Mouse (Mus musculus): Measurements from ENCODE around the gene Col5a2. TPM values are rescaled to one million over a fixed set of nuclear protein-coding genes. Genes with fewer than 3 reads are reported as not detected.

Gene Col5a2
- polyA plus RNA-seq, 2 experiments = 180 to 182 TPM

GRCm38 (mm10) chr1:45523601-45524000, 20.5 kb upstream of the Col5a2 start:
- no peak for ATAC-seq (ENCODE audit: low FRiP score, low read depth)
- 74% methylated on average over 3 of the region's 3 CpGs for WGBS
- Histone ChIP-seq H3K4me3 (replicated peaks; ENCODE audit: low read length) (no peak overlapping the region), H3K36me3 (ENCODE audit: control insufficient read depth, insufficient read depth, low read length) (no peaks in the 10 kb centered on the region), H3K4me1 (ENCODE audit: control insufficient read depth, insufficient read depth, low read length) (no peaks in the 10 kb centered on the region), H3K9ac (ENCODE audit: low read depth, low read length, severe bottlenecking) (no peak overlapping the region), H3K4me2 (replicated peaks; ENCODE audit: low read depth, low read length, severe bottlenecking) (no peak overlapping the region), H3K27ac (replicated peaks; ENCODE audit: low read depth, low read length) (no peak overlapping the region), H3K9me3 (ENCODE audit: control insufficient read depth, low read length) (no peaks in the 10 kb centered on the region), H3K27me3 (ENCODE audit: control insufficient read depth, insufficient read depth, low read length) (no peaks in the 10 kb centered on the region)
- no peak for TF ChIP-seq POLR2A (IDR thresholded peaks at IDR 0.05; ENCODE audit: borderline replicate concordance, extremely low read depth, insufficient read depth, insufficient read length)
- no peak for DNase-seq (ENCODE audit: low spot score)

- ATAC-seq (ENCODE audit: low FRiP score, low read depth) = no peak
Observed at GRCm38 (mm10) chr1:45521486-45521885, 18.4 kb upstream of the Col5a2 start.

GRCm38 (mm10) chr1:45502241-45502741, 791 bp downstream of the Col5a2 start:
- Histone ChIP-seq H3K9ac (ENCODE audit: low read depth, low read length, severe bottlenecking) (peak overlapping the region; percentile 82), H3K4me3 (replicated peaks; ENCODE audit: low read length) (peak overlapping the region; percentile 53), H3K4me1 (ENCODE audit: control insufficient read depth, insufficient read depth, low read length) (peaks cover 8% of the 10 kb centered on the region), H3K36me3 (ENCODE audit: control insufficient read depth, insufficient read depth, low read length) (0 out of 2 replicates have a peak, but pooled peaks cover 4% of the 10 kb centered on the region), H3K4me2 (replicated peaks; ENCODE audit: low read depth, low read length, severe bottlenecking) (peak overlapping the region; percentile 47), H3K9me3 (ENCODE audit: control insufficient read depth, low read length) (no peaks in the 10 kb centered on the region), H3K27ac (replicated peaks; ENCODE audit: low read depth, low read length) (peak overlapping the region; percentile 95), H3K27me3 (ENCODE audit: control insufficient read depth, insufficient read depth, low read length) (no peaks in the 10 kb centered on the region)
- peak; percentile 66 for ATAC-seq (ENCODE audit: low FRiP score, low read depth)
- peak; percentile 75; the same call in 1 of the 2 replicates for TF ChIP-seq POLR2A (IDR thresholded peaks at IDR 0.05; ENCODE audit: borderline replicate concordance, extremely low read depth, insufficient read depth, insufficient read length)
- 2% methylated on average over 11 of the region's 11 CpGs for WGBS
- DNase-seq (ENCODE audit: low spot score) = peak; percentile 64

More at GRCm38 (mm10) chr1:45521486-45521885, 18.4 kb upstream of the Col5a2 start:
- H3K27ac ChIP-seq (replicated peaks; ENCODE audit: low read depth, low read length) = no peak overlapping the region
- H3K27me3 ChIP-seq (ENCODE audit: control insufficient read depth, insufficient read depth, low read length) = no peaks in the 10 kb centered on the region
- no peak overlapping the region for H3K9ac ChIP-seq (ENCODE audit: low read depth, low read length, severe bottlenecking)
- no peak for DNase-seq (ENCODE audit: low spot score)
- H3K4me3 ChIP-seq (replicated peaks; ENCODE audit: low read length) = no peak overlapping the region
- no peaks in the 10 kb centered on the region for H3K4me1 ChIP-seq (ENCODE audit: control insufficient read depth, insufficient read depth, low read length)
- WGBS = 76% methylated on average over 2 of the region's 2 CpGs
- H3K36me3 ChIP-seq (ENCODE audit: control insufficient read depth, insufficient read depth, low read length) = no peaks in the 10 kb centered on the region
- no peak for TF ChIP-seq POLR2A (IDR thresholded peaks at IDR 0.05; ENCODE audit: borderline replicate concordance, extremely low read depth, insufficient read depth, insufficient read length)
- no peaks in the 10 kb centered on the region for H3K9me3 ChIP-seq (ENCODE audit: control insufficient read depth, low read length)
- no peak overlapping the region for H3K4me2 ChIP-seq (replicated peaks; ENCODE audit: low read depth, low read length, severe bottlenecking)

- no peak for TF ChIP-seq POLR2A (IDR thresholded peaks at IDR 0.05; ENCODE audit: borderline replicate concordance, extremely low read depth, insufficient read depth, insufficient read length)
- WGBS = 27% methylated on average over 6 of the region's 6 CpGs
- H3K36me3 ChIP-seq (ENCODE audit: control insufficient read depth, insufficient read depth, low read length) = 0 out of 2 replicates have a peak, but pooled peaks cover 4% of the 10 kb centered on the region
- DNase-seq (ENCODE audit: low spot score) = peak; percentile 80
- ATAC-seq (ENCODE audit: low FRiP score, low read depth) = no peak
- no peaks in the 10 kb centered on the region for H3K9me3 ChIP-seq (ENCODE audit: control insufficient read depth, low read length)
- peak overlapping the region; percentile 82 for H3K9ac ChIP-seq (ENCODE audit: low read depth, low read length, severe bottlenecking)
- H3K4me2 ChIP-seq (replicated peaks; ENCODE audit: low read depth, low read length, severe bottlenecking) = peak overlapping the region; percentile 47
- H3K27me3 ChIP-seq (ENCODE audit: control insufficient read depth, insufficient read depth, low read length) = no peaks in the 10 kb centered on the region
- peaks cover 8% of the 10 kb centered on the region for H3K4me1 ChIP-seq (ENCODE audit: control insufficient read depth, insufficient read depth, low read length)
- peak overlapping the region; percentile 53 for H3K4me3 ChIP-seq (replicated peaks; ENCODE audit: low read length)
- H3K27ac ChIP-seq (replicated peaks; ENCODE audit: low read depth, low read length) = peak overlapping the region; percentile 95
Observed at GRCm38 (mm10) chr1:45501437-45501836, 1.6 kb downstream of the Col5a2 start.

- peaks cover 8% of the 10 kb centered on the region for H3K4me1 ChIP-seq (ENCODE audit: control insufficient read depth, insufficient read depth, low read length)
- peak overlapping the region; percentile 47; the same call in 1 of the 2 replicates for H3K4me2 ChIP-seq (replicated peaks; ENCODE audit: low read depth, low read length, severe bottlenecking)
- no peak for TF ChIP-seq POLR2A (IDR thresholded peaks at IDR 0.05; ENCODE audit: borderline replicate concordance, extremely low read depth, insufficient read depth, insufficient read length)
- H3K27ac ChIP-seq (replicated peaks; ENCODE audit: low read depth, low read length) = no peak overlapping the region
- H3K36me3 ChIP-seq (ENCODE audit: control insufficient read depth, insufficient read depth, low read length) = 0 out of 2 replicates have a peak, but pooled peaks cover 4% of the 10 kb centered on the region
- DNase-seq (ENCODE audit: low spot score) (peak; percentile 11), ATAC-seq (ENCODE audit: low FRiP score, low read depth) (no peak)
- no peak overlapping the region for H3K9ac ChIP-seq (ENCODE audit: low read depth, low read length, severe bottlenecking)
- peak overlapping the region; percentile 53; the same call in 1 of the 2 replicates for H3K4me3 ChIP-seq (replicated peaks; ENCODE audit: low read length)
- H3K27me3 ChIP-seq (ENCODE audit: control insufficient read depth, insufficient read depth, low read length) = no peaks in the 10 kb centered on the region
- H3K9me3 ChIP-seq (ENCODE audit: control insufficient read depth, low read length) = no peaks in the 10 kb centered on the region
- WGBS = 74% methylated on average over 6 of the region's 6 CpGs
Observed at GRCm38 (mm10) chr1:45500456-45500855, 2.6 kb downstream of the Col5a2 start.
